Mouse (Mus musculus) midbrain, embryonic 11.5 days (tissue): ENCODE results near the gene 2310061N02Rik. TPM values are rescaled to one million over a fixed set of nuclear protein-coding genes. Genes with fewer than 3 reads are reported as not detected.
"Not testable (repeated sequence)": the region's sequence is repeated elsewhere in the genome, so short reads cannot be mapped to it uniquely, and the experiment has no call there.

Experiments used
- ATAC-seq: fragments of 200-750 bp; cut with Nextera tagmentation; 2 replicates; pipeline ENCODE4 v1.8.0; 2017; ENCODE audit warnings: moderate TSS enrichment, moderate library complexity; ENCODE audit not compliant: low FRiP score
- DNase-seq: peaks from one replicate; pipeline ENCODE4 v3.0.0; 2015; ENCODE audit warnings: low spot score; ENCODE audit errors: missing footprints
- H3K27ac ChIP-seq: fragments of 300-500 bp; sonication (generic); 2 replicates; pipeline ENCODE4 v1.5.1; 2014; ENCODE audit warnings: low read depth, low read length
- H3K27me3 ChIP-seq: fragments of 300-500 bp; sonication (generic); 2 replicates; pipeline ENCODE4 v1.6.1; 2014; ENCODE audit warnings: mild to moderate bottlenecking, low read length, moderate library complexity, mixed read lengths; ENCODE audit not compliant: control insufficient read depth, insufficient read depth
- H3K36me3 ChIP-seq: fragments of 300-500 bp; sonication (generic); 2 replicates; pipeline ENCODE4 v1.6.1; 2014; ENCODE audit warnings: mild to moderate bottlenecking, low read length, moderate library complexity, mixed read lengths; ENCODE audit not compliant: control insufficient read depth, insufficient read depth
- H3K4me1 ChIP-seq: fragments of 300-500 bp; sonication (generic); 2 replicates; pipeline ENCODE4 v1.6.1; 2014; ENCODE audit warnings: low read length; ENCODE audit not compliant: control insufficient read depth, insufficient read depth
- H3K4me2 ChIP-seq: fragments of 300-500 bp; sonication (generic); 2 replicates; pipeline ENCODE4 v1.6.1; 2014; ENCODE audit warnings: mild to moderate bottlenecking, moderate library complexity
- H3K4me3 ChIP-seq: fragments of 300-500 bp; sonication (generic); 2 replicates; pipeline ENCODE4 v1.5.1; 2014; ENCODE audit warnings: low read depth, low read length
- H3K9ac ChIP-seq: fragments of 300-500 bp; sonication (generic); 2 replicates; pipeline ENCODE4 v1.6.1; 2014; ENCODE audit warnings: low read length
- H3K9me3 ChIP-seq: fragments of 300-500 bp; sonication (generic); 2 replicates; pipeline ENCODE4 v1.6.1; 2016; ENCODE audit warnings: low read length; ENCODE audit not compliant: control insufficient read depth
- WGBS: fragments of 180-500 bp; shearing (Covaris S2); extraction: QIAGEN DNeasy Blood & Tissue Kit; methylation state at CpG from one replicate; pipeline ENCODE4 v1.1.7; 2014; 5-methylcytosine and 5-hydroxymethylcytosine counted together
- polyA plus RNA-seq: library from polyadenylated mRNA; unstranded; fragments of >200 nt; fragmentation: Nextera tagmentation; extraction: Ambion mirVana; gene quantifications from 2 replicates; pipeline ENCODE4 v1.2.1, GENCODE M21; 2014

Gene 2310061N02Rik
- polyA plus RNA-seq = not detected in 2 replicates

DNA sequence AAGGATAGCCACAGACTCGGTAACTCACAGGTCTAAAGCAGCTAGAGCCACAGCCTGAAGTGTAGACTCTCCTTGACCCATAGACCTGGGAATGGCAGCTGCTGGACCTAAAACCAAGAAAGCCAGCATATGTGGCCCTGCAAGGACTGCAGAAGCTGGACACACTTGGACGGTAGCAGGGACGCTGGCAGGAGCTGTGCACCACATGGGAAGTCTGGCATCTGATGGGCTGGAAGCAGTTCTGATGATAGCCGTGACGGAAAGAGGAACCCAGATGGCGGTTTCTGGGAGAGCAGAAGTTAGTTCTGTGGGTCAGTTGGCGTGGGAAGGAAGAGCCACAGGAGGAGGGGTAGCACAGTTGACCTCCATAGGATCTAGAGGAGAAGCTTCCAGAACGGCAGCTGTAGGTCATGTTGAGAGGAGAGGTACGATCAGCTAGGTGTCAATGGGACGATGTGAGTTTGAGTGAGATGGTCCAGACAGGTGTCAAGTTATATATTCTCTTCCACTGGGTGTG, at the start of gene 2310061N02Rik:
Gene 2310061N02Rik, minus strand, starts transcription at position 467 of the 517 bp plus-strand sequence.
- no peak within 1 kb of the TSS for H3K9ac ChIP-seq
- ATAC-seq = no peak

DNA sequence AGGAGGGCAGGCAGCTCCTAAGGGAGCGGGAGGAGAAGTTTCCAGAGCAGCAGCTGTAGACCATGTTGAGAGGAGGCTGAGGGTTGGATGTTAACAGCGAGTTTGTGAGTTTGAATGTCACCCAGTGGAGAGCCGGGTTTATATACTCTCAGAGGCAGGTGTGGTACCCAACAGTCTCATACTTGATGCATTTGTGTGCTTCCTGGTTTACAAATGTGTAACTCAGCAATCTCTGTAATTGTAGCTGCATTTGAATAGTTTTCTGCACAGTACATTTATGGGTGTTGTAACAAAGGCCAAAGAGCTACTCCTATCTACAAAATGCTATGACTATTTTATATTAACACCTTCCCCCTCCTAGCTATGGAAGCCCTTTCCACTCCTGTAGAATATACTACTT, 43.8 kb upstream of the 2310061N02Rik start, which contains the start of gene Krtap13:
Gene Krtap13, minus strand, starts transcription at position 101 of the 400 bp plus-strand sequence.
- WGBS = 88% methylated on average over 3 of the region's 3 CpGs
- H3K4me2 ChIP-seq, ATAC-seq, H3K27ac ChIP-seq, H3K27me3 ChIP-seq, H3K9ac ChIP-seq, H3K4me3 ChIP-seq, H3K36me3 ChIP-seq, DNase-seq, H3K4me1 ChIP-seq, H3K9me3 ChIP-seq: not testable (repeated sequence)

More for the DNA sequence above, at the start of gene 2310061N02Rik:
- H3K4me1 ChIP-seq = no peaks in the 10 kb centered on the region
- H3K4me3 ChIP-seq = no peak within 1 kb of the TSS
- H3K36me3 ChIP-seq = no peaks in the 10 kb centered on the region
- H3K4me2 ChIP-seq = no peak within 1 kb of the TSS
- H3K9me3 ChIP-seq = no peaks in the 10 kb centered on the region
- H3K27me3 ChIP-seq = no peaks in the 10 kb centered on the region
- no peak within 1 kb of the TSS for H3K27ac ChIP-seq
- DNase-seq = no peak
- WGBS = 90% methylated on average over 10 of the region's 10 CpGs

DNA sequence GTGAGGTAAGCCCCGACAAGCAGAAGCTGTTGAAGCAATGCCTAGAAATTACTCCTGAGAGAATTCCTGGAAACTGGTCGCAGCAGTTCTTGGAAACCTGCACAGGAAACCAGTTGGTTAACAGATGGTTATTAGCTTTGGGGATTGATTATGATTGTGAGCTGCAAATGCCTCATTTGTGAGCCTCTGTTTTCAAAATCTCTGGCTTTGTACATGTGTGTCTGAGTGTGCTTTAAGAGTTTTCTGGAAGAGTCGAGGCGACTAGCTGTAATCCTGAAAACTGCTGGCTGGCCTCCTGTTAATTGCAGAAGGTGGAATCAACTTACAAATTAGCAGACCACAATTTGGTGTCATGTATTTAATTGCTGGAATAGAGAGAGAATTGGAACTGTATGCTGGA, 40.2 kb upstream of the 2310061N02Rik start:
- Histone ChIP-seq H3K4me3 (no peak overlapping the region), H3K36me3 (no peaks in the 10 kb centered on the region), H3K4me1 (no peaks in the 10 kb centered on the region), H3K4me2 (no peak overlapping the region), H3K9me3 (no peaks in the 10 kb centered on the region), H3K27ac (no peak overlapping the region), H3K27me3 (no peaks in the 10 kb centered on the region), H3K9ac (no peak overlapping the region)
- WGBS = 83% methylated on average over 4 of the region's 4 CpGs
- DNase-seq (no peak), ATAC-seq (no peak)

DNA sequence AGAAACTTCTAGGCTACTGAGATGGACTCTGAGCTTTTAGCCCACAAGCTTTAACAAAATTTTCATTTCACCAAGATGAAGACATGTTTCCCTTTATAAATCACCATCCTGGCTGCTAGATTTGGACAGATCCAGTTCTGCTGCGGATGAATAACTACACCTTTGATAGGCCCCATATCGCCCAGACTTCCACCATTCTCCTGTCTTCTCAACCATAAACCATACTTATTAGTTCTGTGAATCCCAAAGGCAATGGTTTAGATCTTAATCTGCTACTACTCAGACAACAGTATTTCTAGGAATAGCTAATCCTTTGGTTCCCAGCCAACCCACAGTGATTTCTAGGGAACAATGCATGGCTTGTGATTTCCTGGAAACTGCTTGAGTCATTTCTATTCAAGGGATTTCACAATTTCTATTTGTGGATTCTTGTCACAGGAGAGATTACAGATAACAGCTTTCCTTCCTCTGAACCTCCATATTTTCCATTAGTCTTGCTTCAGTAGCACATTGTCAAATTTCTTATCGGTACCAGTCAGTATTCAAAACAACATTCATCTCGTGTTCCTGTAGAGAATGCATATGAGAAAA, 37.1 kb upstream of the 2310061N02Rik start:
- no peak for DNase-seq
- no peak overlapping the region for H3K27ac ChIP-seq

DNA sequence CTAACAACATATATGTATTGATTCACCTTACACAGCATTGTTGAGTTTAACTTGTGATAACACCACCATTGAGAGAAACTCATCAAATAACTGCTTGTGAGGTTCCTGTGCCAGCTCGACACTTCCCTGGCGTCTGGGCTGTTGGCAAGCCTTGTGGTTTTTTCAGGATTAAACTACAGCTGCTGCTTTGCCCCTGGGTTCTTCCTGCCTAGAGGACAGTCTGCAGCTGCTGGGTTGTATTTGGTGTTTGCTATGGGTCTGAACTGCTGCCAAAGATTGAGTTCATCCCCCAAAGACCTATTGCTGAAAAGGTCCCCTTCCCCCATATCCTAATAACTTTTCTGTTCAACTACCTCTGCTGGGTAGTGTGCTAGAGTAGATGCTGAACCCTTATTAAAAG, 27.6 kb upstream of the 2310061N02Rik start:
- Histone ChIP-seq H3K4me2 (no peak overlapping the region), H3K27me3 (no peaks in the 10 kb centered on the region), H3K27ac (no peak overlapping the region), H3K9me3 (no peaks in the 10 kb centered on the region), H3K4me3 (no peak overlapping the region), H3K36me3 (no peaks in the 10 kb centered on the region), H3K9ac (no peak overlapping the region), H3K4me1 (no peaks in the 10 kb centered on the region)
- DNase-seq (no peak), ATAC-seq (no peak)
- WGBS = 59% methylated on average over 2 of the region's 2 CpGs

More for the DNA sequence above, 37.1 kb upstream of the 2310061N02Rik start:
- no peak overlapping the region for H3K4me2 ChIP-seq
- H3K27me3 ChIP-seq = no peaks in the 10 kb centered on the region
- 82% methylated on average over 4 of the region's 4 CpGs for WGBS
- no peak overlapping the region for H3K4me3 ChIP-seq
- no peaks in the 10 kb centered on the region for H3K4me1 ChIP-seq
- H3K36me3 ChIP-seq = no peaks in the 10 kb centered on the region
- ATAC-seq = 0 out of 2 replicates have a peak, but pooled peaks have one; percentile 35
- no peaks in the 10 kb centered on the region for H3K9me3 ChIP-seq
- no peak overlapping the region for H3K9ac ChIP-seq

DNA sequence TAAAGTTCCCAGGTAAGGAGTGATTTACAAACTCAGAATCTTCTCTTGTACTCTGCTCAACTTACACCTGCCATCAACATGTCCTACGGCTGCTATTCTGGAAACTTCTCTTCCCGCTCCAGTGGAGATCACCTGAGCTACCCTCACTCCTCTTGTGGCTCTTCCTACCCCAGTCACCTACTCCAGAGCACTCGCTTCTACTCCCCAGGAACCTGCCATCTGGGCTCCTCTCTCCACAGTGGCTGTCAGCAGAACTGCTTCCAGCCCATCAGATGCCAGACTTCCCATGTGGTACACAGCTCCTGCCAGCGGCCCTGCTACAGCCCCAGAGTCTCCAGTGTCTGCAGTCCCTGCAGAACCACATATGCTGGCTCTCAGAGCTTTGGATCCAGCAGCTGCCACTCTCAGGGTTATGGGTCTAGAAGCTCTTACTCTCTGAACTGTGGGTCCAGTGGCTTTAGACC, 21.1 kb upstream of the 2310061N02Rik start, which contains the start of gene Krtap13-1:
Gene Krtap13-1, plus strand, starts transcription at position 51 of the 464 bp plus-strand sequence.
- Histone ChIP-seq H3K27ac (no peak within 1 kb of the TSS), H3K4me2 (no peak within 1 kb of the TSS), H3K4me1 (no peaks in the 10 kb centered on the region), H3K4me3 (no peak within 1 kb of the TSS), H3K36me3 (no peaks in the 10 kb centered on the region), H3K9me3 (no peaks in the 10 kb centered on the region), H3K27me3 (no peaks in the 10 kb centered on the region), H3K9ac (no peak within 1 kb of the TSS)
- DNase-seq (no peak), ATAC-seq (no peak)
- 84% methylated on average over 4 of the region's 4 CpGs for WGBS

DNA sequence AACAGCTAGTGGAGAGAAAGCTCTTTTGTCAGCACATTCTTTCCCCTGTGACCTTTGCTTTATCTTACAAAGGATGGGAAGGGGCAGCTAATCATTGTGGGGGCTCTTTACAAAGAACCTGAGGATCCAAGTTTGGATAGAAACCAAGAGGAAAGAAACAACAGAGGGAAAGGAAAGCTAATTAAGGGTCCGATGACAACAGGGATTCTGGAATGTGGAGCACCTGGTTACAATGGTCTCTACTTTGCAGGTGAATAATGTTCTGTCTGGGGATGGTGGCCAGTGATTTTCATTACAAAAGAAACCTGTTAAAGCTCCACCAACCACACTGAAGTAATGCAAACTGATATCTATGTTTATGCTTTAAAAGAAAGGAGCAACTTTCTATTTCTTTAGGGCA, 12.3 kb upstream of the 2310061N02Rik start:
- Histone ChIP-seq H3K36me3 (no peaks in the 10 kb centered on the region), H3K4me2 (no peak overlapping the region), H3K27ac (no peak overlapping the region), H3K27me3 (no peaks in the 10 kb centered on the region), H3K4me3 (no peak overlapping the region), H3K4me1 (no peaks in the 10 kb centered on the region), H3K9me3 (no peaks in the 10 kb centered on the region), H3K9ac (no peak overlapping the region)
- ATAC-seq (no peak), DNase-seq (no peak)
- WGBS = 23% methylated on average over 1 of the region's 1 CpGs

DNA sequence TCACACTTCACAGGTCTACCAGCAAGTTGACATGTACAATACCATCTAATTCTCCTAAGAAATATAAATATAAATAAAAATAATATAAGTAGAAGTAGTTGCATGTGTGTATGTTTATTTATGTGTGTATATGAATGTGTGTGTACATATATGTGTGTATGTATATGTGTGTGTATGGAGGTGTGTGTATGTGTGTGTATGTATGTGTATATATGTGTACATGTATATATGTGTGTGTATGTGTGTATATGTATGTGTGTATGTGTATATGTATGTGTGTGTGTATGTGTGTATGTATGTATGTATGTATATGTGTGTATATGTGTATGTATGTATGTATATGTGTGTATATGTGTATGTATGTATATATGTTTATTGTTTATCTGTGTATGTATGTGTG, 8.8 kb upstream of the 2310061N02Rik start:
- Histone ChIP-seq H3K4me3 (no peak overlapping the region), H3K4me2 (no peak overlapping the region), H3K9ac (no peak overlapping the region), H3K4me1 (no peaks in the 10 kb centered on the region), H3K9me3 (no peaks in the 10 kb centered on the region), H3K36me3 (no peaks in the 10 kb centered on the region), H3K27me3 (no peaks in the 10 kb centered on the region), H3K27ac (no peak overlapping the region)
- DNase-seq = no peak
- ATAC-seq = no peak

DNA sequence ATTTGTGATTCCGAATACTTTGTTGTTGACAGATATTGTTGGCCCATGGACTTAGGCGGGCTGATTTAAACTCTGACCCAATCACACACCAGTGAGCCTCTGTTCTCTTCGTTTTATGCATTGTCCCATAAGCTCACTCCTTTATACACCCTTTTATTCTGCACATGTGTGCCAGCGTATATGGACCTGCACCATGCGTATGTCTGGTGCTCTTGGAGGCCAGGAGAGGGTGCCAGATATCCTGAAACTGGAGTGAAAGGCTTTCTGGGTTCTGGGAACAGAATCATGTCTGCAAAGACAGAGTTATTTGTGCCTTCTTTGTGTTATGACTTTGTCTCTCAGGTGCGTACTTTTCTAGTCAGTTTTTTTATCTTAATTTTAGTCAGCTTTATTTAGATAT, 3.5 kb upstream of the 2310061N02Rik start:
- WGBS = 80% methylated on average over 6 of the region's 6 CpGs
- H3K9ac ChIP-seq = no peak overlapping the region
- H3K4me3 ChIP-seq = no peak overlapping the region
- H3K9me3 ChIP-seq = no peaks in the 10 kb centered on the region
- no peaks in the 10 kb centered on the region for H3K4me1 ChIP-seq
- no peak for ATAC-seq
- H3K36me3 ChIP-seq = no peaks in the 10 kb centered on the region
- DNase-seq = no peak
- H3K27ac ChIP-seq = no peak overlapping the region
- H3K27me3 ChIP-seq = no peaks in the 10 kb centered on the region
- H3K4me2 ChIP-seq = no peak overlapping the region
